Mouse (Mus musculus): ENCODE measurements at regions not wholly inside any gene's neighbourhood (a gene's known extent, or its start where the extent isn't known, plus 50 kb on each side); places are given as distances from the start of the nearest gene placed in this dataset.

GRCm38 (mm10) chr16:65312947-65313346, 207.3 kb upstream of the Htr1f start:
- H3K4me3 ChIP-seq (ENCODE audit: insufficient read depth, low read length): no peak overlapping the region
- TF ChIP-seq CTCF (IDR thresholded peaks at IDR 0.05; ENCODE audit: extremely low read depth, insufficient read depth, low read length) (no peak), POLR2A (IDR thresholded peaks at IDR 0.05; ENCODE audit: extremely low read depth, insufficient read depth, low read length) (no peak)
- no peak overlapping the region for H3K27ac ChIP-seq (ENCODE audit: insufficient read depth, low read length)
- H3K4me1 ChIP-seq (ENCODE audit: control insufficient read depth, insufficient read depth, low read length): no peaks in the 10 kb centered on the region

- TF ChIP-seq CTCF (IDR thresholded peaks at IDR 0.05; ENCODE audit: extremely low read depth, insufficient read depth, low read length): no peak
- Histone ChIP-seq H3K27ac (ENCODE audit: insufficient read depth, low read length) (no peak overlapping the region), H3K4me1 (ENCODE audit: control insufficient read depth, insufficient read depth, low read length) (no peaks in the 10 kb centered on the region), H3K4me3 (ENCODE audit: insufficient read depth, low read length) (no peak overlapping the region)
Observed at GRCm38 (mm10) chr16:65315052-65315451, 205.3 kb upstream of the Pou1f1 start.

- Histone ChIP-seq H3K27ac (ENCODE audit: insufficient read depth, low read length) (no peak overlapping the region), H3K4me3 (ENCODE audit: insufficient read depth, low read length) (no peak overlapping the region), H3K4me1 (ENCODE audit: control insufficient read depth, insufficient read depth, low read length) (no peaks in the 10 kb centered on the region)
- TF ChIP-seq POLR2A (IDR thresholded peaks at IDR 0.05; ENCODE audit: extremely low read depth, insufficient read depth, low read length): no peak
- no peak for TF ChIP-seq CTCF (IDR thresholded peaks at IDR 0.05; ENCODE audit: extremely low read depth, insufficient read depth, low read length)
Observed at GRCm38 (mm10) chr16:65332412-65332811, 187.9 kb upstream of the Pou1f1 start.

- TF ChIP-seq POLR2A (IDR thresholded peaks at IDR 0.05; ENCODE audit: extremely low read depth, insufficient read depth, low read length) (no peak), CTCF (IDR thresholded peaks at IDR 0.05; ENCODE audit: extremely low read depth, insufficient read depth, low read length) (no peak)
- Histone ChIP-seq H3K4me1 (ENCODE audit: control insufficient read depth, insufficient read depth, low read length) (no peaks in the 10 kb centered on the region), H3K27ac (ENCODE audit: insufficient read depth, low read length) (no peak overlapping the region), H3K4me3 (ENCODE audit: insufficient read depth, low read length) (no peak overlapping the region)
Observed at GRCm38 (mm10) chr16:65339225-65339624, 181.1 kb upstream of the Pou1f1 start.

GRCm38 (mm10) chr16:65359881-65360280, 160.4 kb upstream of the Pou1f1 start:
- TF ChIP-seq POLR2A (IDR thresholded peaks at IDR 0.05; ENCODE audit: extremely low read depth, insufficient read depth, low read length): no peak
- TF ChIP-seq CTCF (IDR thresholded peaks at IDR 0.05; ENCODE audit: extremely low read depth, insufficient read depth, low read length): no peak
- H3K4me3 ChIP-seq (ENCODE audit: insufficient read depth, low read length): no peak overlapping the region
- H3K27ac ChIP-seq (ENCODE audit: insufficient read depth, low read length): no peak overlapping the region
- no peaks in the 10 kb centered on the region for H3K4me1 ChIP-seq (ENCODE audit: control insufficient read depth, insufficient read depth, low read length)

- no peaks in the 10 kb centered on the region for H3K4me1 ChIP-seq (ENCODE audit: control insufficient read depth, insufficient read depth, low read length)
- no peak overlapping the region for H3K4me3 ChIP-seq (ENCODE audit: insufficient read depth, low read length)
- no peak for TF ChIP-seq POLR2A (IDR thresholded peaks at IDR 0.05; ENCODE audit: extremely low read depth, insufficient read depth, low read length)
- TF ChIP-seq CTCF (IDR thresholded peaks at IDR 0.05; ENCODE audit: extremely low read depth, insufficient read depth, low read length): no peak
- H3K27ac ChIP-seq (ENCODE audit: insufficient read depth, low read length): no peak overlapping the region
Observed at GRCm38 (mm10) chr16:65369271-65369670, 151.0 kb upstream of the Pou1f1 start.

- Histone ChIP-seq H3K27ac (ENCODE audit: insufficient read depth, low read length) (no peak overlapping the region), H3K4me3 (ENCODE audit: insufficient read depth, low read length) (no peak overlapping the region), H3K4me1 (ENCODE audit: control insufficient read depth, insufficient read depth, low read length) (no peaks in the 10 kb centered on the region)
- TF ChIP-seq POLR2A (IDR thresholded peaks at IDR 0.05; ENCODE audit: extremely low read depth, insufficient read depth, low read length): no peak
- peak; percentile 58 for TF ChIP-seq CTCF (IDR thresholded peaks at IDR 0.05; ENCODE audit: extremely low read depth, insufficient read depth, low read length)
Observed at GRCm38 (mm10) chr16:65370939-65371338, 149.4 kb upstream of the Pou1f1 start.

- H3K27ac ChIP-seq (ENCODE audit: insufficient read depth, low read length): no peak overlapping the region
- TF ChIP-seq POLR2A (IDR thresholded peaks at IDR 0.05; ENCODE audit: extremely low read depth, insufficient read depth, low read length): no peak
- no peak for TF ChIP-seq CTCF (IDR thresholded peaks at IDR 0.05; ENCODE audit: extremely low read depth, insufficient read depth, low read length)
- no peak overlapping the region for H3K4me3 ChIP-seq (ENCODE audit: insufficient read depth, low read length)
- H3K4me1 ChIP-seq (ENCODE audit: control insufficient read depth, insufficient read depth, low read length): no peaks in the 10 kb centered on the region
Observed at GRCm38 (mm10) chr16:65376553-65376952, 143.8 kb upstream of the Pou1f1 start.

- no peak overlapping the region for H3K27ac ChIP-seq (ENCODE audit: insufficient read depth, low read length)
- H3K4me1 ChIP-seq (ENCODE audit: control insufficient read depth, insufficient read depth, low read length): no peaks in the 10 kb centered on the region
- no peak overlapping the region for H3K4me3 ChIP-seq (ENCODE audit: insufficient read depth, low read length)
- no peak for TF ChIP-seq CTCF (IDR thresholded peaks at IDR 0.05; ENCODE audit: extremely low read depth, insufficient read depth, low read length)
Observed at GRCm38 (mm10) chr16:65378276-65378675, 142.0 kb upstream of the Pou1f1 start.

GRCm38 (mm10) chr16:65379939-65380338, 140.4 kb upstream of the Pou1f1 start:
- TF ChIP-seq CTCF (IDR thresholded peaks at IDR 0.05; ENCODE audit: extremely low read depth, insufficient read depth, low read length): no peak
- no peak for TF ChIP-seq POLR2A (IDR thresholded peaks at IDR 0.05; ENCODE audit: extremely low read depth, insufficient read depth, low read length)
- Histone ChIP-seq H3K4me1 (ENCODE audit: control insufficient read depth, insufficient read depth, low read length) (no peaks in the 10 kb centered on the region), H3K27ac (ENCODE audit: insufficient read depth, low read length) (no peak overlapping the region), H3K4me3 (ENCODE audit: insufficient read depth, low read length) (no peak overlapping the region)
